Mouse (Mus musculus) cerebellum, postnatal 14 days (tissue): Measurements from ENCODE around the gene Sestd1.
A peak's percentile ranks its signal among the peaks of the same experiment; 100 is the strongest.

Experiments used
- DNase-seq, 2 experiments: peaks; one replicate each; pipeline ENCODE4 v3.0.0; 2021; ENCODE audit warnings: mixed read lengths in 2 of 2

The Sestd1 gene

GRCm38 (mm10) chr2:77270136-77270535 lies 10.3 kb downstream of the Sestd1 start:
- DNase-seq, result no peak

DNA sequence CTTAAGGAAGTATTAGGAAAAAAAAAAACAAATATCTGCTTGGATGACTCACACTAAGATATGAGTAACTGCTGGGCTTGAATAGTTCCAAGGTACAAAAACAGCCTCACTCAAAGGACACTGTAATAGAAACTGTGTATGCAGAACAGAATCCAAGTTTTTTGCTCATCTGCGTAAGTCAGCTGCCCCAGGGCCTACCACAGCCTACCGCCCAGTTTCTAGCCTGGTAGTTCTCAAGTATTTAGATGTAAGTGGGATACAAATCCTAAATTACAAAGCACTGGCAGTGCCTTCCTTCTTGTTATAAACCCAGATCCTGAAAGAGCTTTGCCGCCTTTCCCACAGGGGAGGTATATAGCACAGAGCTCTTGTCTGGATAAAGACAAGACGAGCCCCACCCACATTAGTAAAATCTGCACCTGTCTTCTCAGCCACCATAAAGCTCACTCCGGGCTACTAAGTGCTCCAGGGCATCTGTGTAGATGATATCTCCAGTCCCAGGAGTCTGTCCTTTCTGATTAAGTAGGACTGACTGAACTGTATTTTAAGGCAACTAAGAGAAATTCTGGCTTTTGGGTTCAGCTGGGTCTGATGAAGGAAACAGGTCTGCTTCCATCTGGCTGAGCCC lies 11.7 kb downstream of the Sestd1 start:
- no peak for DNase-seq

GRCm38 (mm10) chr2:77266931-77267330 lies 13.5 kb downstream of the Sestd1 start:
- no peak for DNase-seq

DNA sequence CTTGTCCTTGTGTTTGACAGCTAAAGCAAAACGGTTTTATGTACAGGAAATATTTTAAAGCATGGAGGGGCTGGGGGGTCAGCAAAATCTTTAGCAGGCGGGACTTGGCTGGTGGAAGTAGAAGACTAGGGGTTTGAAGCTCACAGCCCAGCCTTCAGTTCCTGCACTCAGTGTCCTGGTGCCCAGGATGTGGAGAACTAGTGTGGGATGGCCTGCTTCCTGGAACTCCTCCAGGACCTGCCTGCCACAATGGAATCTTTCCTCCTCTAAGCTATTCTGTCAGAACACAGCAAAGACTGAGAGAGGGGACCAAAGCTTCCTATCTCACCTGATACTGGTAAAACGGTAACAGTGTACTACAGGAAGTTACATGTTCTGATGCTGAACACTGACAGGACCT lies 14.4 kb downstream of the Sestd1 start:
- DNase-seq, result peak; percentile 43 to 61

- no peak for DNase-seq
Measured at GRCm38 (mm10) chr2:77265301-77265700, 15.1 kb downstream of the Sestd1 start.

- DNase-seq, result no peak
Measured at GRCm38 (mm10) chr2:77264550-77264949, 15.8 kb downstream of the Sestd1 start.

DNA sequence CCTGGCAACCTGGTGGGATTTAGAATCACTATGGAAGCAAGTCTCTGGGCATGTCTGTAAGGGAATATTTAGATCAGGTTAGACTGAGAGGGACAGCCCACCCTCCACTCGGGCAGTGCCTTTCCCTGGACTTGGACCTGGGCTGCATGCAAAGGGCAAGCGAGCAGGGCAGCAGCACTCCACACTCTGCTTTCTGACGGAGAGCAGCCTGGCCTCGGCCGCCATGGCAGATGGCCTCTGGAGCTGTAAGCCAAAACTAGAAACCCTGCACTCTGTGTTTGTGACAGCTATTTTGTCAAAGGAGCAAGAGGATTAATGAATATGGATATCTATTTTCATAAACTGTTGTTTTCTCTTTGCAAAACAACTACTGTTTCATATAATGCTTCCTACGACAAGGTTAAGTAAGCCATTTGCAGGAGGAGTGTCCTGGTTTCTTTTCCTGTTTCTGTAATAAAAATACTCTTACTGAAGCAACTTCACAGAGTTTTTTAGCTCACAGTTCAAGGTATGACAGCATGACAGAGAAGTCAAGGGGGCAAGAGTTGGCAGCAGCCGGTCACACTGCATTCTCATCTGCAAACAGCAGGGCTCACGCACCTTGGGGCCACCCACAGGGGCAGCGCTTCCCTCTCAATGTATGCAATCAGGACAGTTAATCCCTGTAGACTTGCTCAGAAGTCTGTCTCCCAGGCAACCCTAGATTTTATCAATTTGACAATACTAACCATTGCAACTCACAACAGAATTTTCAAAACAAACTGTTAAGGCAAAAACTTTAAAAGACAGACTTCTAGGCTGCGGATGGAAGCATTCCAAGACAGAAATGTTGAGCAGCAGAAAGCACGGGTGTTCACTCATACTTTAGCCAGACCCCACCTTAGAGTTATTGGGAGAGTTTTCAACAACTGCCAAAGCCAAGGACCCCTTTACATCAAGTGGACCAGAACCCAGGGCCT lies 16.6 kb downstream of the Sestd1 start:
- peak; percentile 77 to 85 for DNase-seq

GRCm38 (mm10) chr2:77260134-77260533 lies 20.3 kb downstream of the Sestd1 start:
- peak; percentile 42 to 53 for DNase-seq

DNA sequence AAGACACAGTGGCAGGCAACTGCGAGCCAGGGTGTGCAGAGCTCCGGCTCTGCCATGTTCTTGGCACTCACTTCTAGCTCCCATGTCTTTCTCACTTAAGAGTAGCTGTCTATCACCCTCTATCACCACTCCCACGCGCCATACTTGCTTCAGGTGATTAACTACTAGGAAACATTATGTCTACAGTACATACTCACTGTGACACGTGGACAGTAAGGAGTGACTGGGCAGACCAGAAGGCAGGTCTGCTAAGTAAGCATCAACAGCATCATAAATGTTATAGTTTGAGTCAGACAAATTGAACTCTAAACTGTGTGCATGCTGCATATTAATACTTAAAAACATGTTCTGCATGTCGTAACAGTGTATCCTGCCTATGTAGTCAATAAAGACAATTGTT lies 27.2 kb downstream of the Sestd1 start:
- DNase-seq, result no peak

DNA sequence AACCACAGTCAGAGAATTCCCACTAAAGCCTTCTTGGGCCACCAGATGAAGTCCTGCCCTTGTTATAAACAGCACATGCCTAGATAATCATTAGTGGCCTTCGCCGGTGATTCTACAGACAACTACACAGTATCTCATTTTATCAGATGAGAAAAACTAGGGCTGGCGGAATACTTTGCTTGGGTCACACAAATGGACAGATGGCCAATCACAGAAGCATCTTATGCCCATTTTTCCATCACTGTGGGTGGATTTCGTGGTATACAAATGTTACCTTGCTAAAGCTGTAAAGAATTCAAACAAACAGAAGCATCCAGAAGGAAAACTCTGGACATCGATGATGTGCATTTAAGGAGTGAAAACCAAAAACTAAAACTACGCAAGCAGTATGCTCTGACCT lies 28.7 kb downstream of the Sestd1 start:
- DNase-seq, result no peak

- DNase-seq, result peak; percentile 84
Measured at GRCm38 (mm10) chr2:77249771-77250681, 30.4 kb downstream of the Sestd1 start.

DNA sequence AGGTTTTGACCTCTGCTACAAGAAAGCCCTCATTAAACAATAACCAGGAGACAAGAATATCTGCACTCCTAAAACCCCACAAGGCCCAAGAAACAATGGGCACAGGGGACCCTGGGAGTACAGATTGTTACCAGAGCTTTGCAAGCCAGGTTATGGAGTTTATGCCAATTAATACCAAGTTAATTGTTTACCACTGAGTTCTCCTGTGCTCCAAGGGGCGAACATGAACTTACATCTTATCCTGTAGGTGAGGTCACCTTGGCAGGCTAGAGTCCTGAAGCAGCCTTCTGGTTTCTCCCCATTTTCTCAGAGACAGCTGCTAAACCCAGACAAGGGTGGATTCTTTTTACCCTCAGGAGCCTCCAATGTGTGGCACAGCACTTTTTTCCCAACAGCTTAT lies 32.0 kb downstream of the Sestd1 start:
- DNase-seq, result no peak

GRCm38 (mm10) chr2:77247200-77247830 lies 33.1 kb downstream of the Sestd1 start:
- DNase-seq, result no peak

DNA sequence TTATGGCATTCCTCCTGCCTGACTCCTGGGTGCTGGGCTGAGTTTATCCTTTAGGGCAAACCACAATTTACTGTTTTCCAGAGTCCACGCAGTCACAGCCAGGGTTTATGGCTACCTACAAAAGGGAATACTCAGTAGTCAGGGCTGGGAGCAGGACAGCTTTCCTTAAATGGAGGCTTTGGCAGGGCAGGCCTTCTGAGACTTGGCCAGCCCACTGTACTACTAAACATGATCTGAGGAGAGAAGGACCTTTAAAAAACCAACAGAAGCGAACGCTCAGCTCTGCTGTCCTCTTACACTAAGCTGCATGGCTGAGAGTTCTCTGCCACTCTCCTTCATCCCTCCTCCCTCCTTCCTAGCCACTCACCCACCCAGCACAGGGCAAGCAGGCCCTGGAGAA lies 34.6 kb downstream of the Sestd1 start:
- DNase-seq, result no peak

GRCm38 (mm10) chr2:77242248-77242647 lies 38.1 kb downstream of the Sestd1 start:
- DNase-seq, result no peak

GRCm38 (mm10) chr2:77238607-77239006 lies 41.8 kb downstream of the Sestd1 start:
- DNase-seq, result no peak

DNA sequence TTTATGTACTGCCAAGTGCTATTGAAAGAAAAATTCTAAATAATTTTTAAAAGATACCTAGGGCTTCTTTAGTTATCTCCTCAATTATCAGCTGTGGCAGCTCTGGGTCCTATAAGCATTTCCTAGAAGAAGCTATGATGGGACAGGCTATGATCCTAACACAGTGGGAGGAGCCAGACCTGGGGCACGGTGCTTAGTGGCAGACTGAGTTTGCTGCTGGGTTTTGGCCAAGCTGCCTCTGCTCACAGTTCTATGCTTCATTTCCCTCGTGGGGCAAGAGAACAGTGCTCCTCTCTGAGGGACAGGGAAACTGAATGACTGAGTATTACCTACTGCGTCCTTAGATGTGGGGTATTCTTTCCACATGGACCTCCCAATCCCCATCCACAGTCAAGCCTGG lies 42.3 kb downstream of the Sestd1 start:
- DNase-seq, result no peak

DNA sequence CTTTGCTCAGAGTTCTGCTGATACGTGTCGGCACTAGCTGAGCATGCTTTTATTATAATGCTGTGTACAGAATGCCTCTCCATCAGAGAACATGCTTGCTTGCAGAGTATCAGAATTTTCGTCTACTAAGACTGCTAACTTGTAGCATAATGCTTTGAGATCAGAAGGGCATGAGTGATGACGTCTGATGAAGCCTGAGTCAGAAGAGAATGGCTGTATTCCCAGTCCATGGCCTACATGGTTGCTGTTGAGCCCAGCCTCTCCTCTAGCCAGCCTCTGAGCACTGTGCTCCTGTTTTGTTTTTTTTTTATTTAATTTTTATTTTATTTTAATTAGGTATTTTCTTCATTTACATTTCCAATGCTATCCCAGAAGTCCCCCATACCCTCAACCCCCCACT lies 43.5 kb downstream of the Sestd1 start:
- no peak for DNase-seq

DNA sequence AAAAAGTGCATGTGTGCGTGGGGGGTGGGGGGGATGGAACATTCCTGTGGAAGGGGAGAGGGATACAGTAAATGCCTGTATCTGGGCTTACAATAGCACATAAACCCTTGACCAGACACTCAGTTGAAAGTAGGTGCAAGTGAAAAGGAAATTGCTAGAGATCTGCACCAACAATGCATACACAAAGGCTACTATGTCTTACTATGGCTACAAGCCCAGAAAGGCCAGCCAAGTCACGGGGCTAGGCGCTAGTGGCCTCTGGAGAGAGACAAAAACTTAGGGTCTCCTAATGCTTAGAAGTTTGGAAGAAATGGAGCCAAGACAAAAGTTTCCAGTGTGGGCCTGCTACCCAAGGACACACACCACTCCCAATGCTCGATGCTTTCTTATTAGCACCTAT lies 44.5 kb downstream of the Sestd1 start:
- DNase-seq, result no peak

DNA sequence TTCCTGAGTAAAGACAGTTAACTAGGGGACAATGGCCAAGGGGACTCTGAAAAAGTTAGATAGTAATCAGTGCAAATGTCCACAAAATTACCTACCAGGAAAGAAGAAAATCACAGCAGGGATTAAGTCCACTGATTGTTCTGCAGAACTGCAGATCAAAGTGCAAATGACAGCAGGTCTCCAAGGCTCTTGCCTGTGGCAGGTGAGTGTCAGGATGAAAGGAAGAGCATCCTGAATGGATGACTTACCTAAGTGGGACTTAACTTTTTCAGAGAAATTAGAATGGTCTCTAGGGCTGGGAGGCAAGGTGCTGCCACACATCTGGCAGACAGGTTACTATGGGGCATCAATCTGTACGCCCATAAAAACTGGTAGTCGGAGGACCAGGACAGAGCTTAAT lies 47.8 kb downstream of the Sestd1 start:
- no peak for DNase-seq

DNA sequence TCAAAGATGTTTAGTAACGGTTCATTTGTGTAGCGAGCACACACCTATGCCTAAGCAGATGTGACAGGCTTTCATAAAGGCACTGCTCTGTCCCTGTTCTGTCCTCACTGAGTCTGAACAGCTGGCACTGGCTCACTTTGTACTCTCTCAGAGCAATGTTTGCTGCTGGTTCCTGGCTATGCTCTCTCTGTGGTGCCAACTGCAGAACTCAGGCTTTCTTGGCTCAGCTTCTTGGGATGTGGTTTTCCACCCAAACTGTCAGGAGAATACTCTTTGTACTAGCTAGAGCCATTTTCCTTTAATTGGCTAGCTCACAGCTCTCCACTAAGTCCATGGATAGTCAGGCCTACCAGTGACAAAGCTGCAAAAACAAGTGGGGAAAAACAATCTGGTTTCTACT lies 59.4 kb downstream of the Sestd1 start:
- peak in 1 of 2 experiments; percentile 15 for DNase-seq

DNA sequence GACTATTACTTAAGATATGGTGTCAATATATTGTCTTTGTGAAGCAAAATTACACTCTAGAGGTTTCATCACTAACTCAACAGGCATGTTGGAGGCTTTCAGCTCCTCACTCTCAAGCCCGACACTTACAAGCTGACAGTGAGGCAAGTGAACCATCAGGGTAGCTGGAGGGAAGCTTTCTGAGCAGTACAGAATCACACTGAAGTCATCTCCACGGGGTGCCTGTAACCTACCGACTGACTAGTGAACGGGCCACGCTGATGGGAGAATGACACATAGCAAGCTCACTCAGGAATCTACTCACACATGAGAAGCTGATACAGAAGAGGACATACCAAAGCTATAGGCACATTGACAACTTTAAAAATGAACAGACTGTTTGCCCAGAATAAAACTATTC lies 67.5 kb downstream of the Sestd1 start:
- DNase-seq, result no peak

GRCm38 (mm10) chr2:77206951-77207350 lies 73.4 kb downstream of the Sestd1 start:
- no peak for DNase-seq
